Mouse (Mus musculus): Measurements from ENCODE around the gene Rgl1. TPM values are rescaled to one million over a fixed set of nuclear protein-coding genes. Genes with fewer than 3 reads are reported as not detected.

The Rgl1 gene
- polyA plus RNA-seq (2012; ENCODE audit: insufficient read depth, insufficient read length, missing spikeins), result 14.7 and 20.5 TPM in 2 replicates

- H3K27ac ChIP-seq (replicated peaks; ENCODE audit: low read depth, low read length), result peak within 1 kb of the TSS; percentile 85
- no peaks in the 10 kb centered on the region for H3K4me1 ChIP-seq (ENCODE audit: control insufficient read depth, insufficient read depth, insufficient read length, low read length)
- H3K4me3 ChIP-seq (ENCODE audit: insufficient read depth, low read depth, low read length), result peak within 1 kb of the TSS; percentile 98
Observed at GRCm38 (mm10) chr1:152766032-152766772, at the start of gene Rgl1, which contains the start of gene Arpc5. TSS of gene Rgl1 (minus strand) at chr1:152766351. TSS of gene Arpc5 (plus strand) at chr1:152766542.

GRCm38 (mm10) chr1:152815265-152815701 is 49.1 kb upstream of the Rgl1 start:
- no peak overlapping the region for H3K27ac ChIP-seq (replicated peaks; ENCODE audit: low read depth, low read length)
- no peaks in the 10 kb centered on the region; the same call in 1 of the 2 replicates for H3K4me1 ChIP-seq (ENCODE audit: control insufficient read depth, insufficient read depth, insufficient read length, low read length)
- no peak overlapping the region for H3K4me3 ChIP-seq (ENCODE audit: insufficient read depth, low read depth, low read length)

GRCm38 (mm10) chr1:152810533-152811439 is 44.6 kb upstream of the Rgl1 start:
- no peak overlapping the region for H3K4me3 ChIP-seq (ENCODE audit: insufficient read depth, low read depth, low read length)
- no peak overlapping the region for H3K27ac ChIP-seq (replicated peaks; ENCODE audit: low read depth, low read length)
- H3K4me1 ChIP-seq (ENCODE audit: control insufficient read depth, insufficient read depth, insufficient read length, low read length), result no peaks in the 10 kb centered on the region

- peak overlapping the region; percentile 69 for H3K27ac ChIP-seq (replicated peaks; ENCODE audit: low read depth, low read length)
- H3K4me3 ChIP-seq (ENCODE audit: insufficient read depth, low read depth, low read length), result no peak overlapping the region
- no peaks in the 10 kb centered on the region for H3K4me1 ChIP-seq (ENCODE audit: control insufficient read depth, insufficient read depth, insufficient read length, low read length)
Observed at GRCm38 (mm10) chr1:152809541-152810252, 43.5 kb upstream of the Rgl1 start.

GRCm38 (mm10) chr1:152808392-152808680 is 42.2 kb upstream of the Rgl1 start:
- Histone ChIP-seq H3K4me3 (ENCODE audit: insufficient read depth, low read depth, low read length) (peak overlapping the region; percentile 42), H3K27ac (replicated peaks; ENCODE audit: low read depth, low read length) (peak overlapping the region; percentile 74; the same call in 1 of the 2 replicates), H3K4me1 (ENCODE audit: control insufficient read depth, insufficient read depth, insufficient read length, low read length) (no peaks in the 10 kb centered on the region)

- H3K4me1 ChIP-seq (ENCODE audit: control insufficient read depth, insufficient read depth, insufficient read length, low read length), result no peaks in the 10 kb centered on the region
- H3K4me3 ChIP-seq (ENCODE audit: insufficient read depth, low read depth, low read length), result peak overlapping the region; percentile 42
- H3K27ac ChIP-seq (replicated peaks; ENCODE audit: low read depth, low read length), result peak overlapping the region; percentile 74
Observed at GRCm38 (mm10) chr1:152807619-152808391, 41.7 kb upstream of the Rgl1 start.

- no peaks in the 10 kb centered on the region for H3K4me1 ChIP-seq (ENCODE audit: control insufficient read depth, insufficient read depth, insufficient read length, low read length)
- no peak overlapping the region for H3K4me3 ChIP-seq (ENCODE audit: insufficient read depth, low read depth, low read length)
Observed at GRCm38 (mm10) chr1:152804907-152805306, 38.8 kb upstream of the Rgl1 start.

DNA sequence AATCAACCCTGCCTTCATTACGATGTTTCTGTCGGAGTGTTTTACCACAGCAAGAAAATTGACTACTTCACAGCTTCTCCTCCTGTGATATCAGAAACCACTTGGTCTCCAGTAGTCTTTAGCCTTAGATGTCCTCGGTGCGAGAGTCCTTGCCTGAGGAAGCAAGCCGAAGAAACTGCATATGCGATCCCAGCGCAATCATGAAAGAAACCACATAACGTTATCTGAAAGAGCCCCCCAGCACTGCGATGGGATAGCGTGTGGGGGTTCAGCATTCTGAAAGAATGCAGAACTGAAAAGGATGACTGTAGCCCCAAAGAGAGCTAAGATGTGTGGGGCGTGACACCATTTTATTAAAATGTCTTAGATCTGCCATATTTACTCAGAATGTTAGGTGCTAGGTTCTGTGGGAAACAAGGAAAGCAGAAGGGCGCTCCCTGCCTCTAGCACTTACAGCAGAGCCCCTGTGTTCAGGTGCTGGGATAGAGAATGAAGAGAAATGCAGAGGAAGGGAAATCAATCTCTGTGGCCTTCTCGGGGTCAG is 34.6 kb upstream of the Rgl1 start:
- Histone ChIP-seq H3K27ac (replicated peaks; ENCODE audit: low read depth, low read length) (peak overlapping the region; percentile 8; the same call in 1 of the 2 replicates), H3K4me3 (ENCODE audit: insufficient read depth, low read depth, low read length) (no peak overlapping the region)

More at GRCm38 (mm10) chr1:152804907-152805306, 38.8 kb upstream of the Rgl1 start:
- peak overlapping the region; percentile 49; the same call in 1 of the 2 replicates for H3K27ac ChIP-seq (replicated peaks; ENCODE audit: low read depth, low read length)

GRCm38 (mm10) chr1:152799897-152800296 is 33.7 kb upstream of the Rgl1 start, which contains the start of gene Ncf2:
TSS of gene Ncf2 (plus strand) at chr1:152800194.
- H3K27ac ChIP-seq (replicated peaks; ENCODE audit: low read depth, low read length), result peak within 1 kb of the TSS; percentile 8; the same call in 1 of the 2 replicates
- peaks cover 3% of the 10 kb centered on the region; the same call in 1 of the 2 replicates for H3K4me1 ChIP-seq (ENCODE audit: control insufficient read depth, insufficient read depth, insufficient read length, low read length)
- H3K4me3 ChIP-seq (ENCODE audit: insufficient read depth, low read depth, low read length), result no peak within 1 kb of the TSS

More for the DNA sequence above, 34.6 kb upstream of the Rgl1 start:
- H3K4me1 ChIP-seq (ENCODE audit: control insufficient read depth, insufficient read depth, insufficient read length, low read length), result peaks cover 3% of the 10 kb centered on the region; the same call in 1 of the 2 replicates

- peaks cover 3% of the 10 kb centered on the region; the same call in 1 of the 2 replicates for H3K4me1 ChIP-seq (ENCODE audit: control insufficient read depth, insufficient read depth, insufficient read length, low read length)
- H3K27ac ChIP-seq (replicated peaks; ENCODE audit: low read depth, low read length), result peak overlapping the region; percentile 64
- no peak overlapping the region for H3K4me3 ChIP-seq (ENCODE audit: insufficient read depth, low read depth, low read length)
Observed at GRCm38 (mm10) chr1:152798125-152798524, 32.0 kb upstream of the Rgl1 start.

GRCm38 (mm10) chr1:152796683-152797263 is 30.6 kb upstream of the Rgl1 start:
- Histone ChIP-seq H3K27ac (replicated peaks; ENCODE audit: low read depth, low read length) (no peak overlapping the region; the same call in 1 of the 2 replicates), H3K4me3 (ENCODE audit: insufficient read depth, low read depth, low read length) (no peak overlapping the region), H3K4me1 (ENCODE audit: control insufficient read depth, insufficient read depth, insufficient read length, low read length) (peaks cover 3% of the 10 kb centered on the region; the same call in 1 of the 2 replicates)

- peaks cover 3% of the 10 kb centered on the region; the same call in 1 of the 2 replicates for H3K4me1 ChIP-seq (ENCODE audit: control insufficient read depth, insufficient read depth, insufficient read length, low read length)
- no peak overlapping the region for H3K27ac ChIP-seq (replicated peaks; ENCODE audit: low read depth, low read length)
Observed at GRCm38 (mm10) chr1:152795688-152796255, 29.6 kb upstream of the Rgl1 start.

DNA sequence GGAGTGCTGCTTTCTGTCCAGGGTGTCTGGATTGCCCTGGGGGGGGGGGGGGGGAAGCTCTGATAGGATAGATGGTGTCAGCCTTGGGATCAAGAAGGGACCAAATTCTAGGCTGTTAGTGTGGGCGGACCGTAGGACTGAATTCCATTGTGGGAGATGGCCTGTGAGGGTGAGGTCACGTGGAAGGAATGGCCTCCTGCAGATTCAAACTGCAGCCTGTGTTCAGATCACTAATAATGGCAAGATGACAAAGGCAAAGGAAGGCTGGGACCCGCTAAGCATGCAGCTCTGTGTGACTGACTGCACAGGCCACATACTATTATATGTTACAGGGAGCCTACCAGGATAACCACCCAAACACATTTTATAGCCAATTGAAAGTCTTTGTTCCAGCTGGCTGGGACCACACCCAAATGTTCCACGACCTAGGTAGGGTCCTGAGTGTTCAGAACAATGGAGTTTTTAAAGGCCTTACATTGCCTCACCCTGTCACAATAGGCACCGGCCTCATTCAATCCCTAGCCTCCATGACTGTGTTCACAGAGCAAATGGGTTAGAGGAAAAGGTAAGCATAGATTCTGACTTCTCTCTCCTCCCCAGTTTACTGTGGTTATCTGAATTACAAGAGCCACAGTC is 27.5 kb upstream of the Rgl1 start:
- peak overlapping the region; percentile 12; the same call in 1 of the 2 replicates for H3K27ac ChIP-seq (replicated peaks; ENCODE audit: low read depth, low read length)
- H3K4me1 ChIP-seq (ENCODE audit: control insufficient read depth, insufficient read depth, insufficient read length, low read length), result peaks cover 3% of the 10 kb centered on the region; the same call in 1 of the 2 replicates
- no peak overlapping the region for H3K4me3 ChIP-seq (ENCODE audit: insufficient read depth, low read depth, low read length)

More at GRCm38 (mm10) chr1:152795688-152796255, 29.6 kb upstream of the Rgl1 start:
- H3K4me3 ChIP-seq (ENCODE audit: insufficient read depth, low read depth, low read length), result no peak overlapping the region
